Mouse (Mus musculus): ENCODE data around the gene Dvl3.
A peak's percentile ranks its signal among the peaks of the same experiment; 100 is the strongest.
"Not testable (repeated sequence)": the region's sequence is repeated elsewhere in the genome, so short reads cannot be mapped to it uniquely, and the experiment has no call there.

The Dvl3 gene

GRCm38 (mm10) chr16:20516726-20517201 is at the start of gene Dvl3:
Dvl3 (plus strand) TSS chr16:20516982.
- DNase-seq (ENCODE audit: low spot score): peak; percentile 95

- DNase-seq (ENCODE audit: low spot score): no peak
Observed at GRCm38 (mm10) chr16:20470981-20471380, 45.8 kb upstream of the Dvl3 start.

- DNase-seq (ENCODE audit: low spot score): no peak
Observed at GRCm38 (mm10) chr16:20471686-20472085, 45.1 kb upstream of the Dvl3 start.

GRCm38 (mm10) chr16:20473748-20474147 is 43.0 kb upstream of the Dvl3 start:
- no peak for DNase-seq (ENCODE audit: low spot score)

GRCm38 (mm10) chr16:20474211-20474610 is 42.6 kb upstream of the Dvl3 start:
- peak; percentile 46 for DNase-seq (ENCODE audit: low spot score)

- DNase-seq (ENCODE audit: low spot score): no peak
Observed at GRCm38 (mm10) chr16:20474786-20475185, 42.0 kb upstream of the Dvl3 start.

- no peak for DNase-seq (ENCODE audit: low spot score)
Observed at GRCm38 (mm10) chr16:20475335-20475734, 41.4 kb upstream of the Dvl3 start.

- peak; percentile 28 for DNase-seq (ENCODE audit: low spot score)
Observed at GRCm38 (mm10) chr16:20476857-20477256, 39.9 kb upstream of the Dvl3 start.

GRCm38 (mm10) chr16:20477270-20477669 is 39.5 kb upstream of the Dvl3 start:
- no peak for DNase-seq (ENCODE audit: low spot score)

- no peak for DNase-seq (ENCODE audit: low spot score)
Observed at GRCm38 (mm10) chr16:20478504-20478903, 38.3 kb upstream of the Dvl3 start.

GRCm38 (mm10) chr16:20479026-20479760 is 37.6 kb upstream of the Dvl3 start:
- not testable (repeated sequence) for DNase-seq (ENCODE audit: low spot score)

GRCm38 (mm10) chr16:20480115-20480514 is 36.7 kb upstream of the Dvl3 start:
- DNase-seq (ENCODE audit: low spot score): no peak

- DNase-seq (ENCODE audit: low spot score): no peak
Observed at GRCm38 (mm10) chr16:20481746-20482145, 35.0 kb upstream of the Dvl3 start.

GRCm38 (mm10) chr16:20483716-20484115 is 33.1 kb upstream of the Dvl3 start:
- not testable (repeated sequence) for DNase-seq (ENCODE audit: low spot score)

GRCm38 (mm10) chr16:20485061-20485460 is 31.7 kb upstream of the Dvl3 start:
- DNase-seq (ENCODE audit: low spot score): no peak

- DNase-seq (ENCODE audit: low spot score): no peak
Observed at GRCm38 (mm10) chr16:20486048-20486447, 30.7 kb upstream of the Dvl3 start.

- no peak for DNase-seq (ENCODE audit: low spot score)
Observed at GRCm38 (mm10) chr16:20488151-20488550, 28.6 kb upstream of the Dvl3 start.

GRCm38 (mm10) chr16:20488751-20489150 is 28.0 kb upstream of the Dvl3 start:
- DNase-seq (ENCODE audit: low spot score): not testable (repeated sequence)

- no peak for DNase-seq (ENCODE audit: low spot score)
Observed at GRCm38 (mm10) chr16:20489233-20489632, 27.5 kb upstream of the Dvl3 start.

- no peak for DNase-seq (ENCODE audit: low spot score)
Observed at GRCm38 (mm10) chr16:20490581-20490980, 26.2 kb upstream of the Dvl3 start.

GRCm38 (mm10) chr16:20491301-20491700 is 25.5 kb upstream of the Dvl3 start:
- DNase-seq (ENCODE audit: low spot score): no peak

- no peak for DNase-seq (ENCODE audit: low spot score)
Observed at GRCm38 (mm10) chr16:20493452-20493851, 23.3 kb upstream of the Dvl3 start.

GRCm38 (mm10) chr16:20496671-20497600 is 19.8 kb upstream of the Dvl3 start:
- peak; percentile 16 for DNase-seq (ENCODE audit: low spot score)

Measured in ovary, postnatal 36 days (tissue).